Mouse (Mus musculus) erythroblast, embryonic 14.5 days (primary cell): Measurements from ENCODE around the gene Cfap46.
"Not testable (repeated sequence)": the region's sequence is repeated elsewhere in the genome, so short reads cannot be mapped to it uniquely, and the experiment has no call there.

Experiments used
- GATA1 ChIP-seq: IDR thresholded peaks from 2 replicates; pipeline ENCODE4 v1.6.1; 2012; ENCODE audit warnings: low read length, inconsistent platforms, mixed read lengths
- TAL1 ChIP-seq: IDR thresholded peaks from 3 replicates; pipeline ENCODE4 v1.6.1; 2012; ENCODE audit warnings: low read length, inconsistent platforms, mixed read lengths

GRCm38 (mm10) chr7:139659901-139660300 is 23.7 kb downstream of the Cfap46 start:
- TF ChIP-seq GATA1, TAL1: not testable (repeated sequence)
